Mouse (Mus musculus) megakaryocyte, embryonic 14.5 days (primary cell): ENCODE results near the gene Ccdc24. TPM values are rescaled to one million over a fixed set of nuclear protein-coding genes. Genes with fewer than 3 reads are reported as not detected.
A peak's percentile ranks its signal among the peaks of the same experiment; 100 is the strongest.

ENCODE experiments used
- H3K27me3 ChIP-seq: replicated peaks from 2 replicates; pipeline ENCODE3; 2012; ENCODE audit warnings: inconsistent platforms
- H3K36me3 ChIP-seq: replicated peaks from 2 replicates; pipeline ENCODE3; 2012; ENCODE audit warnings: low read length, inconsistent platforms, mixed read lengths
- H3K4me1 ChIP-seq: 2 replicates; pipeline ENCODE4 v1.6.1; 2012; ENCODE audit warnings: inconsistent platforms
- H3K4me3 ChIP-seq: replicated peaks from 2 replicates; pipeline ENCODE3; 2012; ENCODE audit warnings: moderate library complexity, mild to moderate bottlenecking, inconsistent platforms
- H3K9me3 ChIP-seq: 2 replicates; pipeline ENCODE4 v1.6.1; 2012; ENCODE audit warnings: inconsistent platforms
- FLI1 ChIP-seq: IDR thresholded peaks from 2 replicates; pipeline ENCODE4 v1.6.1; 2012; ENCODE audit warnings: low read length, inconsistent platforms, mixed read lengths
- GATA1 ChIP-seq: IDR thresholded peaks from 3 replicates; pipeline ENCODE4 v1.6.1; 2012; ENCODE audit warnings: mixed read lengths, low read length, inconsistent platforms, borderline replicate concordance
- polyA plus RNA-seq: library from polyadenylated mRNA; stranded (reverse); fragments of >175 nt; gene quantifications from 2 replicates; pipeline ENCODE4 v1.2.3, GENCODE M21; 2012; ENCODE audit warnings: low replicate concordance; ENCODE audit not compliant: insufficient read depth

Gene Ccdc24
- polyA plus RNA-seq, 1 experiment, result not detected

- TF ChIP-seq GATA1 (no peak), FLI1 (no peak)
- peaks cover 76% of the 10 kb centered on the region for H3K27me3 ChIP-seq
- H3K36me3 ChIP-seq, result no peaks in the 10 kb centered on the region
- H3K9me3 ChIP-seq, result no peaks in the 10 kb centered on the region
- H3K4me3 ChIP-seq, result peak overlapping the region; percentile 23
- H3K4me1 ChIP-seq, result peaks cover 19% of the 10 kb centered on the region
These were observed 9.5 kb downstream of the Ccdc24 start for GRCm38 (mm10) chr4:117862823-117863222.

GRCm38 (mm10) chr4:117860570-117860969, 11.8 kb downstream of the Ccdc24 start:
- no peak overlapping the region for H3K4me3 ChIP-seq
- no peak for TF ChIP-seq GATA1
- no peak for TF ChIP-seq FLI1
- H3K36me3 ChIP-seq, result peaks cover 9% of the 10 kb centered on the region
- H3K9me3 ChIP-seq, result no peaks in the 10 kb centered on the region
- H3K4me1 ChIP-seq, result peaks cover 18% of the 10 kb centered on the region
- peaks cover 75% of the 10 kb centered on the region for H3K27me3 ChIP-seq

GRCm38 (mm10) chr4:117858794-117859193, 13.6 kb downstream of the Ccdc24 start:
- peaks cover 78% of the 10 kb centered on the region for H3K27me3 ChIP-seq
- H3K36me3 ChIP-seq, result peaks cover 9% of the 10 kb centered on the region

GRCm38 (mm10) chr4:117855146-117855545, 17.2 kb downstream of the Ccdc24 start:
- TF ChIP-seq GATA1 (no peak), FLI1 (no peak)
- Histone ChIP-seq H3K4me1 (peaks cover 10% of the 10 kb centered on the region; the same call in 1 of the 2 replicates), H3K36me3 (peaks cover 9% of the 10 kb centered on the region), H3K27me3 (peaks cover 74% of the 10 kb centered on the region), H3K4me3 (no peak overlapping the region), H3K9me3 (no peaks in the 10 kb centered on the region)

More at GRCm38 (mm10) chr4:117858794-117859193, 13.6 kb downstream of the Ccdc24 start:
- H3K4me1 ChIP-seq, result peaks cover 24% of the 10 kb centered on the region
- no peaks in the 10 kb centered on the region for H3K9me3 ChIP-seq
- H3K4me3 ChIP-seq, result no peak overlapping the region
- TF ChIP-seq GATA1 (no peak), FLI1 (no peak)

- TF ChIP-seq GATA1 (no peak), FLI1 (no peak)
- H3K27me3 ChIP-seq, result peaks cover 78% of the 10 kb centered on the region
- no peak overlapping the region for H3K4me3 ChIP-seq
- no peaks in the 10 kb centered on the region for H3K9me3 ChIP-seq
- peaks cover 10% of the 10 kb centered on the region; the same call in 1 of the 2 replicates for H3K4me1 ChIP-seq
- H3K36me3 ChIP-seq, result peaks cover 8% of the 10 kb centered on the region
These were observed 20.0 kb downstream of the Ccdc24 start for GRCm38 (mm10) chr4:117852152-117852868.

GRCm38 (mm10) chr4:117850871-117851270, 21.5 kb downstream of the Ccdc24 start:
- Histone ChIP-seq H3K36me3 (peaks cover 3% of the 10 kb centered on the region), H3K27me3 (peaks cover 77% of the 10 kb centered on the region), H3K4me3 (no peak overlapping the region), H3K9me3 (no peaks in the 10 kb centered on the region), H3K4me1 (peaks cover 9% of the 10 kb centered on the region; the same call in 1 of the 2 replicates)
- TF ChIP-seq GATA1, result no peak
- no peak for TF ChIP-seq FLI1

- H3K4me3 ChIP-seq, result no peak overlapping the region
- peaks cover 3% of the 10 kb centered on the region; the same call in 1 of the 2 replicates for H3K4me1 ChIP-seq
- H3K27me3 ChIP-seq, result peaks cover 75% of the 10 kb centered on the region
- TF ChIP-seq FLI1 (no peak), GATA1 (no peak)
- no peaks in the 10 kb centered on the region for H3K9me3 ChIP-seq
- peaks cover 4% of the 10 kb centered on the region for H3K36me3 ChIP-seq
These were observed 22.2 kb downstream of the Ccdc24 start for GRCm38 (mm10) chr4:117850176-117850575.

GRCm38 (mm10) chr4:117849506-117849905, 22.9 kb downstream of the Ccdc24 start:
- H3K4me1 ChIP-seq, result no peaks in the 10 kb centered on the region
- TF ChIP-seq GATA1 (no peak), FLI1 (no peak)

GRCm38 (mm10) chr4:117849063-117849462, 23.3 kb downstream of the Ccdc24 start:
- Histone ChIP-seq H3K36me3 (peaks cover 4% of the 10 kb centered on the region), H3K4me3 (no peak overlapping the region), H3K9me3 (no peaks in the 10 kb centered on the region), H3K4me1 (no peaks in the 10 kb centered on the region), H3K27me3 (peaks cover 75% of the 10 kb centered on the region)
- TF ChIP-seq GATA1 (no peak), FLI1 (no peak)

More at GRCm38 (mm10) chr4:117849506-117849905, 22.9 kb downstream of the Ccdc24 start:
- peaks cover 75% of the 10 kb centered on the region for H3K27me3 ChIP-seq
- H3K36me3 ChIP-seq, result peaks cover 4% of the 10 kb centered on the region
- no peak overlapping the region for H3K4me3 ChIP-seq
- no peaks in the 10 kb centered on the region for H3K9me3 ChIP-seq

- TF ChIP-seq FLI1 (no peak), GATA1 (no peak)
- Histone ChIP-seq H3K4me3 (no peak overlapping the region), H3K27me3 (peaks cover 71% of the 10 kb centered on the region), H3K36me3 (peaks cover 4% of the 10 kb centered on the region), H3K4me1 (no peaks in the 10 kb centered on the region), H3K9me3 (no peaks in the 10 kb centered on the region)
These were observed 25.3 kb downstream of the Ccdc24 start for GRCm38 (mm10) chr4:117847011-117847410.
